Mouse (Mus musculus): ENCODE results near the gene Mndal. TPM values are rescaled to one million over a fixed set of nuclear protein-coding genes. Genes with fewer than 3 reads are reported as not detected.
"Not testable (repeated sequence)": the region's sequence is repeated elsewhere in the genome, so short reads cannot be mapped to it uniquely, and the experiment has no call there.

The Mndal gene
- polyA plus RNA-seq (2016; fragmentation: Nextera tagmentation; extraction: Ambion mirVana) = 0.12 TPM in 1 of 2 replicates, not detected in the other

DNA sequence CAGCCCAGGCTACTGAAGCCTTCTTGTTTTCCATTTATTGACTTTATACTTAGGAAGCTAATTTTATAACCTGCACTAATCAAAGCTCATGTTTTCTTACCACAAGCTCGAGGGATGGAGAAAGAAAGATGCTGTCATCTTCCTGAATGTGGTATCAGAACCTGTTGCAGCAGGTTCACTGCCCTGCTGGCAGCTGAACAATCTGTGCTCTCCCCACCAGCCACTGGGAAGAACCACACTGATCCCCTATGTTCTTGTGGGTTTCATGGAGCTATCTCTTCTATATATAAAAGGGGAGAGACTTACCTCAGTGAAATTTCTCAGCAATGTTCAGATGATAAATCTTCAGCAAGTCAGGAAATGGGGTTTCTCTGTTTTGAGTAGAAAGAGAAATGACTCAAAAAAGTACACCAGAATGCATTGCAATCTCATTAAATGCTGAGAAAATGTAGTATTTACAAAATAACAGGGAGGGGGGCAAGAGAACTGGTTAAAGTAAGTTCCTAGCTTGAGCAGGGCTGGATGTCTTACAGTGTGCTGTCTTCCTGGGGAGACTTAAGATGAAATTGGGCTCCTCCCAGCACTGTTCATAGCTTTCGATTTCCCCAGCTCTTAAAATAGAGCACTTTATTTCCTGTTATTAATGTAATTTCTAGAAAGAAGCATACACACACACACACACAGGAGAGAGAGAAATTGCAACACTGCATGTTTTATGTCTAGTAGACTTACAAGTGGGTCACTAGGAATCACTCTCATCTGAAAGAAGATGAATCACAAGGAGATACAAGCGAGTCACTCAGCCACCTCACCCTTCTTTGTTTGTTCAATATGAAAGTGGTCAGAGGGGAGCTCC lies at the start of gene Mndal, which contains the start of gene Ifi203:
Mndal (minus strand) TSS at position 568 of the 856 bp plus-strand sequence.
Ifi203 (minus strand) TSS at position 749 of the 856 bp plus-strand sequence.
- not testable (repeated sequence) for H3K27me3 ChIP-seq (ENCODE audit: poor library complexity, severe bottlenecking); H3K4me3 ChIP-seq; H3K36me3 ChIP-seq (replicated peaks); H3K4me1 ChIP-seq; DNase-seq (ENCODE audit: extremely low spot score, low spot score); H3K9me3 ChIP-seq; H3K27ac ChIP-seq
- 84% methylated on average over 3 of the region's 3 CpGs for WGBS

- H3K27me3 ChIP-seq (ENCODE audit: poor library complexity, severe bottlenecking); H3K36me3 ChIP-seq (replicated peaks); H3K27ac ChIP-seq; DNase-seq (ENCODE audit: extremely low spot score, low spot score); H3K4me3 ChIP-seq; H3K9me3 ChIP-seq; H3K4me1 ChIP-seq: not testable (repeated sequence)
- 91% methylated on average over 6 of the region's 6 CpGs for WGBS
Observed at GRCm38 (mm10) chr1:173982694-173983305, 40.5 kb upstream of the Mndal start, which contains the start of gene Ifi202b. Ifi202b (minus strand) TSS chr1:173982744.

DNA sequence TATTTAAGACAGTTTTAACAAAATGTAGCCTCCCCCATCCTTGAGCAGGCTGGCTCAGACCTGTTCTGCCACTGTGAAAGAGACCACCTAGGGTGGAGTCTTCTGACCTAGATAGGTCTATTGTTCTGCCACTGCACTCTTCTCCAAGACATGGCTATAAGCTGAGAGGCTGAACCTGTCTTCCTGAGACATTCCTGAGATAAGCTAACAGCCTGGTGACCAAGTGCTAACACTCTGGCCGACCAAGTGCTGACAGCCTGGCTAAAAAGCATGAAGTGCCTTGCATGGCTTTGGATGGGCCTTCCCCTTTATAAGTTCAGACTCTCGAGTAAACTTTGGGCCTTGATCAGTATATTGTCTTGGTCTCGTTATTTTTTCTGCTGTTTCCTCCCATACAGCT lies 38.7 kb upstream of the Mndal start:
- not testable (repeated sequence) for H3K27ac ChIP-seq; H3K4me3 ChIP-seq; DNase-seq (ENCODE audit: extremely low spot score, low spot score); H3K36me3 ChIP-seq (replicated peaks); H3K9me3 ChIP-seq; H3K4me1 ChIP-seq; H3K27me3 ChIP-seq (ENCODE audit: poor library complexity, severe bottlenecking)
- 64% methylated on average over 3 of the region's 3 CpGs for WGBS

DNA sequence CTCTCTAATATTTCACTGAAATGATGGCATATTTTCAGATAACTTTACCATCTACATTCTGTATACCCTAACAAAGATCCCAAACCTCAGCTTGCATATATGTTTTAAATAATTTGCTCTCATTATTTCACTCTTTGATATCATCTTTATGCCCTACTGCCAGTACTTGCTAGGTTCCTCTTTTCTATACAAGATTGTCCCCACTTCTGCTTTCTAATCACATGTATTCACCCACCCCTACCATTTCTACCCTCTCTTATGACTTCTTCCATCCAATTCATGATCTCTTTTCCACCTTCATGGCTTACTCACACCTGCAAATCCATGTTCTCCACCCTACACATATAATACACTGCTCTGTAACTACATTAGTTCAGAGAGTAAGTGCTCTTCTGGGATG lies 35.3 kb upstream of the Mndal start:
- Histone ChIP-seq H3K4me1 (no peaks in the 10 kb centered on the region), H3K36me3 (replicated peaks) (no peaks in the 10 kb centered on the region), H3K9me3 (no peaks in the 10 kb centered on the region), H3K4me3 (no peak overlapping the region), H3K27ac (no peak overlapping the region), H3K27me3 (ENCODE audit: poor library complexity, severe bottlenecking) (no peaks in the 10 kb centered on the region)
- no peak for DNase-seq (ENCODE audit: extremely low spot score, low spot score)

GRCm38 (mm10) chr1:173973111-173973510 lies 30.8 kb upstream of the Mndal start:
- Histone ChIP-seq H3K27ac (no peak overlapping the region), H3K4me1 (no peaks in the 10 kb centered on the region), H3K27me3 (ENCODE audit: poor library complexity, severe bottlenecking) (no peaks in the 10 kb centered on the region), H3K4me3 (no peak overlapping the region), H3K36me3 (replicated peaks) (no peaks in the 10 kb centered on the region), H3K9me3 (no peaks in the 10 kb centered on the region)
- DNase-seq (ENCODE audit: extremely low spot score, low spot score) = no peak

GRCm38 (mm10) chr1:173961491-173961890 lies 19.2 kb upstream of the Mndal start:
- not testable (repeated sequence) for DNase-seq (ENCODE audit: extremely low spot score, low spot score); H3K9me3 ChIP-seq; H3K4me1 ChIP-seq; H3K27me3 ChIP-seq (ENCODE audit: poor library complexity, severe bottlenecking); H3K4me3 ChIP-seq; H3K27ac ChIP-seq; H3K36me3 ChIP-seq (replicated peaks)
- WGBS = 100% methylated on average over 1 of the region's 1 CpGs

DNA sequence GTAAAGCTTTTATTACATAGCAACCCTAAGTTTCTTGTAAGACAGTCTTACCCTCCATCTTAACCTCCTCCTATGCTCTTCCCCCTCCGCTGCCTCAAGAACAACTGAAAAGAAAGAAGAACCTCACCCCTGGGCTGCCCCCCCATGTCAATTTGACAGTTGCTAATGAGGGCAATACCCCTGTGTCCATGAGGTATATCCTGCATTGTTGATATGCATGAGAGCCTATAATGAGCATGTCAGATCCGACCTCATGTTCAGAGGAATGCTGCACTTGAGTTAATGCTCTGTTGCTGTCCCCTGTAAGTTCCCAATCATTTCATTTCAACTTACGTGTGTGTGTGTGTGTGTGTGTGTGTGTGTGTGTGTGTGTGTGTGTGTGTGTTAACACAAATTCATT lies 17.7 kb upstream of the Mndal start:
- DNase-seq (ENCODE audit: extremely low spot score, low spot score); H3K9me3 ChIP-seq; H3K27ac ChIP-seq; H3K27me3 ChIP-seq (ENCODE audit: poor library complexity, severe bottlenecking); H3K36me3 ChIP-seq (replicated peaks); H3K4me3 ChIP-seq; H3K4me1 ChIP-seq: not testable (repeated sequence)
- WGBS = 73% methylated on average over 3 of the region's 3 CpGs

- not testable (repeated sequence) for H3K4me1 ChIP-seq; H3K4me3 ChIP-seq; H3K9me3 ChIP-seq; DNase-seq (ENCODE audit: extremely low spot score, low spot score); H3K36me3 ChIP-seq (replicated peaks); H3K27ac ChIP-seq; H3K27me3 ChIP-seq (ENCODE audit: poor library complexity, severe bottlenecking)
- WGBS = 82% methylated on average over 3 of the region's 3 CpGs
Observed at GRCm38 (mm10) chr1:173955839-173956527, 13.7 kb upstream of the Mndal start.

DNA sequence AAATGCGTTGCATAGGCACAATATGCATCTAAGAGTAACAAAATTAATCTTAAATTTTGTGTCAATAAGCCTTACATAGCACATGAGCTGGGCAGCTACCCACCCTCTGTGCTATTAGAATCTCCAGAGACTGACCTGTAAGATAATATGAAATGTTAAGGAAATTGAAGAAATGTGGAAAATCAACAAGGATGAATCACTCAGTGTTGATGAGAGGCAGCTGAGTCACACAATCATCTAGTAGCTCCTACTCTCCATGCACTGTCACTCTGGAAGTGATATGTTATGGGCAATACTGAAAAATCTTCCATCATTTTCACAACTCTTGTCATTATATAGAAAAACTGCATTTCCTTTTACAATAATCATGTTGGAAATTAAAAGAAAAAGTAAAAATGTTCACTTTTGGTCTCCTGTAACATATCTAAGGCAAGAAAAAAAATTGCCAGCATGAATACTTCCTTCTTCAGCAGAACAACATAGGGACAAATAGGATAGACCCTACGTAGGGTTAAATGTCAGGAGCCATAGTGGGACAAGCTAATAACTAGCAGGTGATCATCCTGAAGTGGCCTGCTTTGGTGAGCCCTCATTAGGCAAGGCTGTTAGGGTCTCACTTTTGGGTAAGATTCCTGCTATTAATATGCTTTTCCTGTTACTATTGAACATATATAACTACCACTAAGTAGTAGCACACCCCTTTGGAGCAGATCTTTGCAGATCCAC lies 12.9 kb upstream of the Mndal start:
- Histone ChIP-seq H3K36me3 (replicated peaks) (no peaks in the 10 kb centered on the region), H3K27me3 (ENCODE audit: poor library complexity, severe bottlenecking) (no peaks in the 10 kb centered on the region), H3K9me3 (no peaks in the 10 kb centered on the region), H3K4me1 (no peaks in the 10 kb centered on the region), H3K27ac (no peak overlapping the region), H3K4me3 (no peak overlapping the region)
- no peak for DNase-seq (ENCODE audit: extremely low spot score, low spot score)
- 82% methylated on average over 2 of the region's 2 CpGs for WGBS

GRCm38 (mm10) chr1:173953563-173953962 lies 11.3 kb upstream of the Mndal start:
- Histone ChIP-seq H3K27me3 (ENCODE audit: poor library complexity, severe bottlenecking) (no peaks in the 10 kb centered on the region), H3K9me3 (no peaks in the 10 kb centered on the region), H3K27ac (no peak overlapping the region), H3K36me3 (replicated peaks) (no peaks in the 10 kb centered on the region), H3K4me1 (no peaks in the 10 kb centered on the region), H3K4me3 (no peak overlapping the region)
- 82% methylated on average over 1 of the region's 1 CpGs for WGBS
- no peak for DNase-seq (ENCODE audit: extremely low spot score, low spot score)

GRCm38 (mm10) chr1:173949044-173949443 lies 6.8 kb upstream of the Mndal start:
- H3K36me3 ChIP-seq (replicated peaks); H3K27ac ChIP-seq; DNase-seq (ENCODE audit: extremely low spot score, low spot score); H3K27me3 ChIP-seq (ENCODE audit: poor library complexity, severe bottlenecking); H3K4me3 ChIP-seq; H3K9me3 ChIP-seq; H3K4me1 ChIP-seq: not testable (repeated sequence)
- WGBS = 79% methylated on average over 2 of the region's 2 CpGs

DNA sequence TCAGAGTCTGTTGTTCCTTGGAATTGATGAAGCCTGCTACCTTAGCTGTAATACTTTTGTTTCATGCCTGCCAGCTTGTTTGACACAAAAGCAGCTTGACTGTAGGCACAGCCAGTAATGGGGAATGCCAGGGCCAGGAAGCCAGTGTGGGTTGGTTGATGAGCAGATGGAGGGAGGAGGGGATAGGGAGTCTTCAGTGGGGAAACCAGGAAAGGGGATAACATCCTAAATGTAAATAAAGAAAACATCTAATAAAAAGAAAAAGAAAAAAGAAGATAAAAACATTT lies 432 bp upstream of the Mndal start:
- not testable (repeated sequence) for H3K36me3 ChIP-seq (replicated peaks); H3K27ac ChIP-seq; H3K4me1 ChIP-seq; H3K27me3 ChIP-seq (ENCODE audit: poor library complexity, severe bottlenecking); H3K9me3 ChIP-seq; DNase-seq (ENCODE audit: extremely low spot score, low spot score); H3K4me3 ChIP-seq

- H3K4me3 ChIP-seq; H3K36me3 ChIP-seq (replicated peaks); H3K4me1 ChIP-seq; H3K9me3 ChIP-seq; H3K27me3 ChIP-seq (ENCODE audit: poor library complexity, severe bottlenecking); DNase-seq (ENCODE audit: extremely low spot score, low spot score); H3K27ac ChIP-seq: not testable (repeated sequence)
- 89% methylated on average over 2 of the region's 2 CpGs for WGBS
Observed at GRCm38 (mm10) chr1:173941522-173941921, 769 bp downstream of the Mndal start.

All from forebrain, embryonic 10.5 days (tissue).